Mouse (Mus musculus): ENCODE measurements around the gene Cacnb1.

- TF ChIP-seq CTCF (IDR thresholded peaks at IDR 0.05 in 2 of 3, conservative IDR thresholded peaks at IDR 0.05 in 1 of 3; ENCODE audit: control insufficient read depth in 1 of 3, insufficient read depth in 1 of 3, low read depth in 2 of 3, low read length in 3 of 3, poor library complexity in 1 of 3, severe bottlenecking in 1 of 3) = no peak
- no peak for TF ChIP-seq EP300 (IDR thresholded peaks at IDR 0.05; ENCODE audit: low read depth in 1 of 2, low read length in 2 of 2)
- no peak for TF ChIP-seq MXI1 (IDR thresholded peaks at IDR 0.05; ENCODE audit: low read depth, low read length)
- TF ChIP-seq GABPA (IDR thresholded peaks at IDR 0.05; ENCODE audit: low read depth, low read length) = no peak
- no peak for TF ChIP-seq POLR2A (IDR thresholded peaks at IDR 0.05; ENCODE audit: control insufficient read depth in 1 of 2, insufficient read depth in 1 of 2, low read depth in 1 of 2, low read length in 2 of 2, poor library complexity in 1 of 2)
- no peak for TF ChIP-seq SMC3 (IDR thresholded peaks at IDR 0.05; ENCODE audit: low read depth, low read length)
- TF ChIP-seq USF2 (IDR thresholded peaks at IDR 0.05; ENCODE audit: borderline replicate concordance in 1 of 2, insufficient read depth in 1 of 2, low read depth in 1 of 2, low read length in 2 of 2) = no peak
- TF ChIP-seq HCFC1 (IDR thresholded peaks at IDR 0.05; ENCODE audit: low read depth, low read length) = no peak
- no peak for TF ChIP-seq ZC3H11A (IDR thresholded peaks at IDR 0.05; ENCODE audit: low read depth, low read length)
Measured at GRCm38 (mm10) chr11:98060104-98060692, 37.4 kb upstream of the Cacnb1 start.

Measured in MEL (cell line).